23 mouse cellular contexts compared by ENCODE assay signal in genomic region chr11:82752349-82753115, GRCm38 (mm10). TPM values are rescaled to one million over a fixed set of nuclear protein-coding genes. Genes with fewer than 3 reads are reported as not detected.
DNase-seq lines count a peak whose midpoint lies in the region; ATAC-seq and TF ChIP-seq lines count a peak whose summit lies in the region.
"Had no signal": no experiment of that assay in that cellular context is flagged by ENCODE, and none has a peak within 500 bp of the region (broad histone marks: within the 10 kb centered on the region; RNA-seq: fewer than 3 reads in every experiment).

No protein-coding gene starts in this region.

- no peaks in the 10 kb centered on the region for H3K27me3 ChIP-seq in liver, embryonic 13.5 days
- H3K27me3 ChIP-seq in liver, embryonic 11.5 days (replicated peaks; ENCODE audit: control insufficient read depth, insufficient read depth, low read length) = no peaks in the 10 kb centered on the region
- no peaks in the 10 kb centered on the region for H3K27me3 ChIP-seq in G1E (ENCODE audit: insufficient read depth, low read length)
- H3K27me3 ChIP-seq: heart, embryonic 13.5 days had no signal

- H3K9ac ChIP-seq in liver, embryonic 13.5 days = peak overlapping the region; percentile 2; the same call in 1 of the 2 replicates
- no peak overlapping the region for H3K9ac ChIP-seq in liver, embryonic 11.5 days (ENCODE audit: low read depth, low read length)
- H3K9ac ChIP-seq: heart, embryonic 13.5 days; hindbrain, embryonic 14.5 days had no signal

- DNase-seq in liver, embryonic 13.5 days = no peak
- DNase-seq in liver, embryonic 11.5 days (ENCODE audit: low spot score) = no peak
- DNase-seq in G1E (ENCODE audit: low spot score) = no peak
- peak; percentile 42 for DNase-seq in adrenal gland, postnatal 10 days
- no peak for DNase-seq in kidney, postnatal 36 days
- DNase-seq in lung, postnatal 4 days = no peak
- DNase-seq in urinary bladder, postnatal 36 days (ENCODE audit: low spot score in 2 of 2) = no peak
- DNase-seq: cerebellum, adult 9-10 months; gastrocnemius, postnatal 14 days; heart, adult 2 months; heart, postnatal 14 days; kidney, adult 2 months; kidney, postnatal 14 days; lung, adult 18-20 months; lung, postnatal 14 days had no signal

- H3K4me2 ChIP-seq in liver, embryonic 13.5 days = no peak overlapping the region
- no peak overlapping the region for H3K4me2 ChIP-seq in liver, embryonic 11.5 days
- H3K4me2 ChIP-seq: heart, embryonic 13.5 days; hindbrain, embryonic 14.5 days had no signal

- ATAC-seq in liver, embryonic 13.5 days (ENCODE audit: low read depth) = no peak
- ATAC-seq in liver, embryonic 11.5 days (replicated peaks; ENCODE audit: low FRiP score) = no peak
- ATAC-seq in G1E (ENCODE audit: extremely low read depth, insufficient number of reproducible peaks, low FRiP score, poor library complexity, severe bottlenecking) = peak; percentile 85
- peak; percentile 70; the same call in 1 of the 2 replicates for ATAC-seq in megakaryocyte-erythroid progenitor cell, adult 5-6 weeks (replicated peaks; ENCODE audit: low FRiP score, low TSS enrichment, poor library complexity, severe bottlenecking)
- ATAC-seq: forebrain, embryonic 16.5 days had no signal

- H3K9me3 ChIP-seq in liver, embryonic 13.5 days (replicated peaks) = no peaks in the 10 kb centered on the region
- H3K9me3 ChIP-seq in liver, embryonic 11.5 days (ENCODE audit: control insufficient read depth, low read length) = no peaks in the 10 kb centered on the region
- H3K9me3 ChIP-seq in G1E (replicated peaks) = no peaks in the 10 kb centered on the region
- H3K9me3 ChIP-seq: heart, embryonic 13.5 days; midbrain, embryonic 10.5 days had no signal

- 56% methylated on average over 6 of the region's 6 CpGs for whole genome bisulfite sequencing in liver, embryonic 13.5 days (ENCODE audit: insufficient replicate concordance)
- 73% methylated on average over 6 of the region's 6 CpGs for WGBS in liver, embryonic 11.5 days

- no peak overlapping the region for H3K4me3 ChIP-seq in liver, embryonic 13.5 days (replicated peaks)
- H3K4me3 ChIP-seq in liver, embryonic 11.5 days (ENCODE audit: low read depth, low read length) = no peak overlapping the region
- H3K4me3 ChIP-seq in G1E (ENCODE audit: low read depth, low read length) = no peak overlapping the region
- H3K4me3 ChIP-seq: heart, adult 2 months; heart, embryonic 13.5 days; layer of hippocampus, adult 2 months; midbrain, embryonic 10.5 days had no signal

- no peaks in the 10 kb centered on the region for H3K4me1 ChIP-seq in liver, embryonic 13.5 days (replicated peaks)
- no peaks in the 10 kb centered on the region for H3K4me1 ChIP-seq in liver, embryonic 11.5 days (replicated peaks; ENCODE audit: control insufficient read depth, insufficient read depth, low read length)
- peaks cover 27% of the 10 kb centered on the region for H3K4me1 ChIP-seq in G1E (ENCODE audit: insufficient read depth, low read depth, low read length)
- H3K4me1 ChIP-seq: heart, embryonic 13.5 days; midbrain, embryonic 10.5 days had no signal

- no peaks in the 10 kb centered on the region for H3K36me3 ChIP-seq in liver, embryonic 13.5 days
- H3K36me3 ChIP-seq in liver, embryonic 11.5 days (ENCODE audit: control insufficient read depth, insufficient read depth, low read length) = no peaks in the 10 kb centered on the region
- H3K36me3 ChIP-seq in G1E (replicated peaks) = no peaks in the 10 kb centered on the region
- H3K36me3 ChIP-seq: heart, embryonic 13.5 days; midbrain, embryonic 10.5 days had no signal

- no peak for TF ChIP-seq CTCF in G1E (IDR thresholded peaks at IDR 0.05; ENCODE audit: low read depth, low read length)

- no peak overlapping the region for H3K27ac ChIP-seq in liver, embryonic 13.5 days
- no peak overlapping the region for H3K27ac ChIP-seq in liver, embryonic 11.5 days (ENCODE audit: low read depth, low read length)
- H3K27ac ChIP-seq: heart, adult 2 months; heart, embryonic 13.5 days; hindbrain, embryonic 14.5 days; layer of hippocampus, adult 2 months; midbrain, embryonic 10.5 days had no signal

RNA-seq across cellular contexts. Expression of gene Cct6b, which starts 11.6 kb away (rescaled TPM):
- polyA plus RNA-seq in liver, embryonic 13.5 days (2015; fragmentation: Nextera tagmentation; extraction: Ambion mirVana) = 0.16 and 0.31 TPM in 2 replicates
- 0.30 and 0.32 TPM in 2 replicates for polyA plus RNA-seq in liver, embryonic 11.5 days (2014; fragmentation: Nextera tagmentation; extraction: Ambion mirVana)
- total RNA-seq in G1E (2014; fragmentation: Nextera tagmentation) (0.53 and 3.5 TPM in 2 replicates), G1E (2017) (0.17 and 0.44 TPM in 2 replicates)
- 0.29 and 0.30 TPM in 2 replicates for polyA plus RNA-seq in G1E (2012)
- under 1 TPM; 0.58 to 0.60 TPM for total RNA-seq in adrenal gland, postnatal 10 days (2021)
- 0.87 and 0.92 TPM in 2 replicates for total RNA-seq in megakaryocyte-erythroid progenitor cell, adult 5-6 weeks (2014; fragmentation: Nextera tagmentation)
- not detected in 2 replicates for total RNA-seq in megakaryocyte-erythroid progenitor cell, adult 5-6 weeks (2017)
- total RNA-seq: left cerebral cortex, postnatal 10 days; midbrain, postnatal 0 days had no signal

RNA-seq across cellular contexts. Expression of gene Zfp830, which starts 11.6 kb away (rescaled TPM):
- 19.5 and 23.3 TPM in 2 replicates for polyA plus RNA-seq in liver, embryonic 13.5 days (2015; fragmentation: Nextera tagmentation; extraction: Ambion mirVana)
- polyA plus RNA-seq in liver, embryonic 11.5 days (2014; fragmentation: Nextera tagmentation; extraction: Ambion mirVana) = 34.8 and 41.8 TPM in 2 replicates
- total RNA-seq in G1E (2014; fragmentation: Nextera tagmentation) (22.3 and 25.1 TPM in 2 replicates), G1E (2017) (43.6 and 49.1 TPM in 2 replicates)
- polyA plus RNA-seq in G1E (2012) = 21.2 and 22.2 TPM in 2 replicates
- total RNA-seq in adrenal gland, postnatal 10 days (2021) = 10 to 100 TPM; 17.7 to 20.8 TPM
- total RNA-seq in megakaryocyte-erythroid progenitor cell, adult 5-6 weeks (2014; fragmentation: Nextera tagmentation) = 17.8 and 25.3 TPM in 2 replicates
- 53.2 and 54.5 TPM in 2 replicates for total RNA-seq in megakaryocyte-erythroid progenitor cell, adult 5-6 weeks (2017)

RNA-seq across cellular contexts. Expression of gene Lig3, which starts 28.4 kb away (rescaled TPM):
- 10.2 and 12.0 TPM in 2 replicates for polyA plus RNA-seq in liver, embryonic 13.5 days (2015; fragmentation: Nextera tagmentation; extraction: Ambion mirVana)
- 29.6 and 31.7 TPM in 2 replicates for polyA plus RNA-seq in liver, embryonic 11.5 days (2014; fragmentation: Nextera tagmentation; extraction: Ambion mirVana)
- 43.0 and 50.2 TPM in 2 replicates for total RNA-seq in G1E (2014; fragmentation: Nextera tagmentation)
- 33.1 and 34.6 TPM in 2 replicates for total RNA-seq in G1E (2017)
- polyA plus RNA-seq in G1E (2012) = 60.5 and 71.8 TPM in 2 replicates
- 10 to 100 TPM; 19.8 to 22.1 TPM for total RNA-seq in adrenal gland, postnatal 10 days (2021)
- 31.5 and 49.3 TPM in 2 replicates for total RNA-seq in megakaryocyte-erythroid progenitor cell, adult 5-6 weeks (2014; fragmentation: Nextera tagmentation)
- 52.1 and 61.4 TPM in 2 replicates for total RNA-seq in megakaryocyte-erythroid progenitor cell, adult 5-6 weeks (2017)

Comparison
In these comparisons a context has a peak if more than half of its experiments do, and no peak if none do; other contexts are left out.
1. ATAC-seq: peak in G1E (single experiment) and megakaryocyte-erythroid progenitor cell, adult 5-6 weeks (single experiment); none in liver, embryonic 13.5 days (single experiment) and liver, embryonic 11.5 days (single experiment).